Mouse (Mus musculus): ENCODE results near the gene Mrpl10. TPM values are rescaled to one million over a fixed set of nuclear protein-coding genes. Genes with fewer than 3 reads are reported as not detected.
A peak's percentile ranks its signal among the peaks of the same experiment; 100 is the strongest.

Mrpl10 gene
- polyA plus RNA-seq, 1 experiment = 2.4 TPM

- H3K4me1 ChIP-seq (ENCODE audit: control insufficient read depth) = peaks cover 20% of the 10 kb centered on the region
- TF ChIP-seq TAL1 (IDR thresholded peaks at IDR 0.05; ENCODE audit: low read length) (no peak), GATA1 (IDR thresholded peaks at IDR 0.05; ENCODE audit: low read length) (no peak)
- H3K27me3 ChIP-seq (ENCODE audit: control insufficient read depth) = peaks cover 93% of the 10 kb centered on the region
- H3K36me3 ChIP-seq (ENCODE audit: control insufficient read depth) = no peaks in the 10 kb centered on the region
- peaks cover 15% of the 10 kb centered on the region; the same call in 1 of the 2 replicates for H3K9me3 ChIP-seq (ENCODE audit: control insufficient read depth, low read length)
- peak overlapping the region; percentile 57 for H3K4me3 ChIP-seq (replicated peaks)
Measured at GRCm38 (mm10) chr11:97021873-97022484, 19.4 kb upstream of the Mrpl10 start.

- TF ChIP-seq TAL1 (IDR thresholded peaks at IDR 0.05; ENCODE audit: low read length) (no peak), GATA1 (IDR thresholded peaks at IDR 0.05; ENCODE audit: low read length) (no peak)
- Histone ChIP-seq H3K4me3 (replicated peaks) (no peak overlapping the region), H3K36me3 (ENCODE audit: control insufficient read depth) (no peaks in the 10 kb centered on the region), H3K9me3 (ENCODE audit: control insufficient read depth, low read length) (peaks cover 11% of the 10 kb centered on the region; the same call in 1 of the 2 replicates), H3K4me1 (ENCODE audit: control insufficient read depth) (peaks cover 26% of the 10 kb centered on the region), H3K27me3 (ENCODE audit: control insufficient read depth) (peaks cover 64% of the 10 kb centered on the region)
Measured at GRCm38 (mm10) chr11:97024977-97025376, 16.4 kb upstream of the Mrpl10 start.

GRCm38 (mm10) chr11:97025721-97026344, 15.5 kb upstream of the Mrpl10 start:
- peaks cover 34% of the 10 kb centered on the region for H3K4me1 ChIP-seq (ENCODE audit: control insufficient read depth)
- TF ChIP-seq TAL1 (IDR thresholded peaks at IDR 0.05; ENCODE audit: low read length) = no peak
- TF ChIP-seq GATA1 (IDR thresholded peaks at IDR 0.05; ENCODE audit: low read length) = no peak
- H3K9me3 ChIP-seq (ENCODE audit: control insufficient read depth, low read length) = peaks cover 11% of the 10 kb centered on the region; the same call in 1 of the 2 replicates
- peak overlapping the region; percentile 36 for H3K4me3 ChIP-seq (replicated peaks)
- no peaks in the 10 kb centered on the region for H3K36me3 ChIP-seq (ENCODE audit: control insufficient read depth)
- peaks cover 56% of the 10 kb centered on the region for H3K27me3 ChIP-seq (ENCODE audit: control insufficient read depth)

- peaks cover 15% of the 10 kb centered on the region for H3K27me3 ChIP-seq (ENCODE audit: control insufficient read depth)
- H3K4me1 ChIP-seq (ENCODE audit: control insufficient read depth) = peaks cover 25% of the 10 kb centered on the region
- H3K9me3 ChIP-seq (ENCODE audit: control insufficient read depth, low read length) = no peaks in the 10 kb centered on the region
- TF ChIP-seq TAL1 (IDR thresholded peaks at IDR 0.05; ENCODE audit: low read length) (no peak), GATA1 (IDR thresholded peaks at IDR 0.05; ENCODE audit: low read length) (peak; percentile 69)
- peak within 1 kb of the TSS; percentile 67 for H3K4me3 ChIP-seq (replicated peaks)
- peaks cover 3% of the 10 kb centered on the region; the same call in 1 of the 2 replicates for H3K36me3 ChIP-seq (ENCODE audit: control insufficient read depth)
Measured at GRCm38 (mm10) chr11:97029686-97030417, 11.5 kb upstream of the Mrpl10 start, which contains the start of gene Scrn2. Gene Scrn2 (plus strand): TSS chr11:97029938.

GRCm38 (mm10) chr11:97030426-97030825, 10.9 kb upstream of the Mrpl10 start:
- Histone ChIP-seq H3K27me3 (ENCODE audit: control insufficient read depth) (peaks cover 10% of the 10 kb centered on the region), H3K36me3 (ENCODE audit: control insufficient read depth) (peaks cover 3% of the 10 kb centered on the region; the same call in 1 of the 2 replicates), H3K4me1 (ENCODE audit: control insufficient read depth) (peaks cover 25% of the 10 kb centered on the region), H3K9me3 (ENCODE audit: control insufficient read depth, low read length) (no peaks in the 10 kb centered on the region), H3K4me3 (replicated peaks) (peak overlapping the region; percentile 67)
- no peak for TF ChIP-seq GATA1 (IDR thresholded peaks at IDR 0.05; ENCODE audit: low read length)

- TF ChIP-seq TAL1 (IDR thresholded peaks at IDR 0.05; ENCODE audit: low read length) (no peak), GATA1 (IDR thresholded peaks at IDR 0.05; ENCODE audit: low read length) (no peak)
- no peaks in the 10 kb centered on the region for H3K9me3 ChIP-seq (ENCODE audit: control insufficient read depth, low read length)
- peaks cover 17% of the 10 kb centered on the region for H3K4me1 ChIP-seq (ENCODE audit: control insufficient read depth)
- peaks cover 1% of the 10 kb centered on the region; the same call in 1 of the 2 replicates for H3K27me3 ChIP-seq (ENCODE audit: control insufficient read depth)
- H3K36me3 ChIP-seq (ENCODE audit: control insufficient read depth) = peaks cover 3% of the 10 kb centered on the region; the same call in 1 of the 2 replicates
- H3K4me3 ChIP-seq (replicated peaks) = no peak overlapping the region
Measured at GRCm38 (mm10) chr11:97031977-97032376, 9.4 kb upstream of the Mrpl10 start.

GRCm38 (mm10) chr11:97032499-97032898, 8.9 kb upstream of the Mrpl10 start:
- no peak overlapping the region for H3K4me3 ChIP-seq (replicated peaks)
- no peaks in the 10 kb centered on the region for H3K9me3 ChIP-seq (ENCODE audit: control insufficient read depth, low read length)
- peaks cover 3% of the 10 kb centered on the region; the same call in 1 of the 2 replicates for H3K36me3 ChIP-seq (ENCODE audit: control insufficient read depth)
- TF ChIP-seq GATA1 (IDR thresholded peaks at IDR 0.05; ENCODE audit: low read length) (no peak), TAL1 (IDR thresholded peaks at IDR 0.05; ENCODE audit: low read length) (no peak)
- H3K4me1 ChIP-seq (ENCODE audit: control insufficient read depth) = peaks cover 17% of the 10 kb centered on the region
- H3K27me3 ChIP-seq (ENCODE audit: control insufficient read depth) = no peaks in the 10 kb centered on the region

- no peak overlapping the region for H3K4me3 ChIP-seq (replicated peaks)
- peaks cover 3% of the 10 kb centered on the region; the same call in 1 of the 2 replicates for H3K36me3 ChIP-seq (ENCODE audit: control insufficient read depth)
- H3K27me3 ChIP-seq (ENCODE audit: control insufficient read depth) = no peaks in the 10 kb centered on the region
- H3K9me3 ChIP-seq (ENCODE audit: control insufficient read depth, low read length) = no peaks in the 10 kb centered on the region
- H3K4me1 ChIP-seq (ENCODE audit: control insufficient read depth) = peaks cover 17% of the 10 kb centered on the region
- no peak for TF ChIP-seq TAL1 (IDR thresholded peaks at IDR 0.05; ENCODE audit: low read length)
- no peak for TF ChIP-seq GATA1 (IDR thresholded peaks at IDR 0.05; ENCODE audit: low read length)
Measured at GRCm38 (mm10) chr11:97033781-97034180, 7.6 kb upstream of the Mrpl10 start.

- Histone ChIP-seq H3K4me1 (ENCODE audit: control insufficient read depth) (peaks cover 12% of the 10 kb centered on the region), H3K4me3 (replicated peaks) (no peak overlapping the region), H3K9me3 (ENCODE audit: control insufficient read depth, low read length) (no peaks in the 10 kb centered on the region), H3K36me3 (ENCODE audit: control insufficient read depth) (peaks cover 3% of the 10 kb centered on the region; the same call in 1 of the 2 replicates), H3K27me3 (ENCODE audit: control insufficient read depth) (no peaks in the 10 kb centered on the region)
- TF ChIP-seq GATA1 (IDR thresholded peaks at IDR 0.05; ENCODE audit: low read length) = no peak
- no peak for TF ChIP-seq TAL1 (IDR thresholded peaks at IDR 0.05; ENCODE audit: low read length)
Measured at GRCm38 (mm10) chr11:97036141-97036540, 5.2 kb upstream of the Mrpl10 start.
